Mouse (Mus musculus) liver, embryonic 16.5 days (tissue): ENCODE data around the gene Jup. TPM values are rescaled to one million over a fixed set of nuclear protein-coding genes. Genes with fewer than 3 reads are reported as not detected.

Experiments used
- ATAC-seq: fragments of 200-750 bp; cut with Nextera tagmentation; 2 replicates; pipeline ENCODE4 v1.8.0; 2017; ENCODE audit warnings: low read depth, mild to moderate bottlenecking, moderate number of reproducible peaks, moderate library complexity
- H3K27ac ChIP-seq: fragments of 300-500 bp; sonication (generic); 2 replicates; pipeline ENCODE4 v1.5.1; 2014; ENCODE audit warnings: mild to moderate bottlenecking, low read length
- H3K27me3 ChIP-seq: fragments of 300-500 bp; sonication (generic); 2 replicates; pipeline ENCODE4 v1.6.1; 2014; ENCODE audit warnings: low read depth, low read length, mixed read lengths; ENCODE audit not compliant: control insufficient read depth, insufficient read depth
- H3K36me3 ChIP-seq: fragments of 300-500 bp; sonication (generic); 2 replicates; pipeline ENCODE4 v1.6.1; 2014; ENCODE audit warnings: mild to moderate bottlenecking; ENCODE audit not compliant: control insufficient read depth, insufficient read depth
- H3K4me1 ChIP-seq: fragments of 300-500 bp; sonication (generic); 2 replicates; pipeline ENCODE4 v1.6.1; 2014; ENCODE audit warnings: low read depth, low read length, mixed read lengths; ENCODE audit not compliant: control insufficient read depth
- H3K4me2 ChIP-seq: fragments of 300-500 bp; sonication (generic); 2 replicates; pipeline ENCODE4 v1.6.1; 2014; ENCODE audit warnings: low read depth, low read length, mixed read lengths
- H3K4me3 ChIP-seq: fragments of 300-500 bp; sonication (generic); 2 replicates; pipeline ENCODE4 v1.5.1; 2014; ENCODE audit warnings: low read depth, mild to moderate bottlenecking, low read length
- H3K9ac ChIP-seq: fragments of 300-500 bp; sonication (generic); 2 replicates; pipeline ENCODE4 v1.6.1; 2014; ENCODE audit warnings: low read depth, low read length
- H3K9me3 ChIP-seq: fragments of 300-500 bp; sonication (generic); replicated peaks from 2 replicates; pipeline ENCODE4 v1.6.1; 2016; ENCODE audit warnings: low read length; ENCODE audit not compliant: control insufficient read depth
- WGBS: fragments of 180-500 bp; shearing (Covaris S2); extraction: QIAGEN DNeasy Blood & Tissue Kit; methylation state at CpG from one replicate; pipeline ENCODE4 v1.1.7; 2014; ENCODE audit not compliant: insufficient replicate concordance; 5-methylcytosine and 5-hydroxymethylcytosine counted together
- polyA plus RNA-seq: library from polyadenylated mRNA; unstranded; fragments of >200 nt; fragmentation: Nextera tagmentation; extraction: Ambion mirVana; gene quantifications from 2 replicates; pipeline ENCODE4 v1.2.1, GENCODE M21; 2015

Gene Jup
- polyA plus RNA-seq, 1 experiment from 2014 or later = 17.7 TPM

GRCm38 (mm10) chr11:100395200-100395599 lies 2.4 kb downstream of the Jup start:
- no peak for ATAC-seq
- H3K4me2 ChIP-seq = peak overlapping the region; percentile 57; the same call in 1 of the 2 replicates
- no peak overlapping the region for H3K27ac ChIP-seq
- H3K27me3 ChIP-seq = peaks cover 11% of the 10 kb centered on the region
- H3K9me3 ChIP-seq = no peaks in the 10 kb centered on the region
- no peaks in the 10 kb centered on the region for H3K36me3 ChIP-seq
- H3K9ac ChIP-seq = no peak overlapping the region
- H3K4me1 ChIP-seq = peaks cover 34% of the 10 kb centered on the region
- H3K4me3 ChIP-seq = no peak overlapping the region; the same call in 1 of the 2 replicates
- 11% methylated on average over 11 of the region's 11 CpGs for WGBS

DNA sequence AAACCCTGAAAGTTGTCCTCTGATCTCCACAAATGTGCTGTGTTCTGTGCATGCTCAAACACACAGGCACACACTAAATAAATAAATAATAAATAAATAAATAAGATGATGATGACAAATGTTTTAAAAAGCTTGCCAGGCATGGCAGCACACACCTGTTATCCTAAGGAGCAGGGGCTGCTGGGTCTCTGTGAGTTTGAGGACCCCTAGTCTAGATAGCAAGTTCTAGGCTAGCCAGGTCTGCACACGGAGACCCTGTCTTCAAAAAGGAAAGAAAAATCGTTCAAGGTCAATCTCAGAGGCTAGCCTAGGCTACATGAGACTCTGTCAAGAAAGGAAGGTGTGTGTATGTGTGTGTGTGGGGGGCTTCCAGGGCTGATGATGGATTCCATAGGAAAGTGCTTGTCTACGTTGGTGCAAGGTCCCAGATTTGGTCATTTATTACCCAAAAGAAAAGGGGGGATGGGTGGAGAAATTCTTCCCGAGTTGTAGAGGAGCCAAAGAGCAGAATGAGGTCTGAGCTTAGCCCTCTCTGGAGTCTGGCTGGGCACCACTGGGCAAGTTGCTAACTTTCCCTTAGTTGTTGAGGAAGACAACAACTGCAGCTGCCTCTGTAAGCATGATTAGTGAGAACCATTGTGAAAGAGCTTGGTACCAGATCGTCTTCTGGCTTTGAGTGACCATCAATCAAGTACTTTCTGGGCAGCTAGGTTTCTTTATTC lies 3.0 kb downstream of the Jup start:
- Histone ChIP-seq H3K4me3 (no peak overlapping the region), H3K9me3 (no peaks in the 10 kb centered on the region), H3K9ac (no peak overlapping the region), H3K27ac (no peak overlapping the region), H3K4me1 (peaks cover 39% of the 10 kb centered on the region), H3K36me3 (no peaks in the 10 kb centered on the region), H3K27me3 (peaks cover 11% of the 10 kb centered on the region), H3K4me2 (0 out of 2 replicates have a peak overlapping the region, but pooled peaks have one; percentile 57)
- ATAC-seq = no peak
- 33% methylated on average over 5 of the region's 5 CpGs for WGBS

DNA sequence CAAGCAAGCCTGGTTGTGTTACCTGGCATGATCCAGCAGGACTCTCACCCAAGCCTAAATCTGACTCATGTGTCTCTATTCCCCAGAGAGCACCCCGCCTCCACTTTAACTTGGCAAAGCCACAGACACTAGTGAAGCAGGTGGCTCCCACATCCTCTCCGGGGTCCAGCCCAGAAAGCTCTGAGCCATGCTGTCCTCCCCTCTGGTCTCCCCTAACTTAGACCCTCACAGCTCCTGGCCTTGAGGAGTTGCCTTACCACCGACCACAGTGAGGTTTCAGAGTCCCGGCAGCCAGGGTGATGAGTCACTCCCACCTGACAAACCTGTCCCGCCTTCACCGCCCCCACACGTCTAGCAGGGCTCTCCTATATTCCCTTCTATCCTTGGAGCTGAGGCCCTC lies 3.8 kb downstream of the Jup start:
- no peak overlapping the region for H3K27ac ChIP-seq
- no peak overlapping the region for H3K4me2 ChIP-seq
- no peaks in the 10 kb centered on the region for H3K9me3 ChIP-seq
- H3K27me3 ChIP-seq = peaks cover 11% of the 10 kb centered on the region
- no peak overlapping the region for H3K4me3 ChIP-seq
- H3K4me1 ChIP-seq = peaks cover 42% of the 10 kb centered on the region
- H3K9ac ChIP-seq = no peak overlapping the region
- ATAC-seq = no peak
- WGBS = 44% methylated on average over 7 of the region's 7 CpGs
- H3K36me3 ChIP-seq = no peaks in the 10 kb centered on the region

GRCm38 (mm10) chr11:100392958-100393357 lies 4.6 kb downstream of the Jup start:
- Histone ChIP-seq H3K9ac (no peak overlapping the region), H3K27ac (no peak overlapping the region), H3K4me2 (no peak overlapping the region), H3K4me3 (no peak overlapping the region), H3K27me3 (peaks cover 11% of the 10 kb centered on the region), H3K4me1 (peaks cover 49% of the 10 kb centered on the region), H3K36me3 (no peaks in the 10 kb centered on the region), H3K9me3 (no peaks in the 10 kb centered on the region)
- WGBS = 52% methylated on average over 5 of the region's 5 CpGs
- ATAC-seq = no peak

DNA sequence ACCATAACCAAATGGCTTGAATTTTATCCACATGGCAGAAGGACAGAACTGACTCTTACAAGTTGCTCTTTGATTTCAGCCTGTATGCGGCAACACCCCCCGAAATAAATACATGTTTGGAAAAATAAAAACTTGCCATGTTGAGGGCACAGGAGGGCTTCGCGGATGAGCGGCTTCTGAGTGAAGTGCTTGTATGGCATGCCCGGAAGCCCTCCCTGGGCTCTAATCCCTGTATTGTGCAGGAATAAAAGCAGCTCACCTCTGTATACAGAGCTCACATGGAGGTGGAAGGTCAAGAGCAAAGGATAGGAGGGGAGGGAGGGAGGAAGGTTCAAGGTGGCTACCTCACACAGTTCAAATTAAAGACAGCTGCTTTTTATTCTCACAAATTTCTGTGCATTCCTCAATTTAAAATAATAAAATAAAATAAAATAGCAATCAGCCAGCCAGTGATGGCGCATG lies 5.6 kb downstream of the Jup start:
- Histone ChIP-seq H3K9ac (no peak overlapping the region), H3K27ac (no peak overlapping the region), H3K4me3 (no peak overlapping the region), H3K27me3 (peaks cover 8% of the 10 kb centered on the region), H3K36me3 (no peaks in the 10 kb centered on the region), H3K4me1 (peaks cover 50% of the 10 kb centered on the region), H3K4me2 (no peak overlapping the region), H3K9me3 (no peaks in the 10 kb centered on the region)
- WGBS = 83% methylated on average over 7 of the region's 7 CpGs
- no peak for ATAC-seq

DNA sequence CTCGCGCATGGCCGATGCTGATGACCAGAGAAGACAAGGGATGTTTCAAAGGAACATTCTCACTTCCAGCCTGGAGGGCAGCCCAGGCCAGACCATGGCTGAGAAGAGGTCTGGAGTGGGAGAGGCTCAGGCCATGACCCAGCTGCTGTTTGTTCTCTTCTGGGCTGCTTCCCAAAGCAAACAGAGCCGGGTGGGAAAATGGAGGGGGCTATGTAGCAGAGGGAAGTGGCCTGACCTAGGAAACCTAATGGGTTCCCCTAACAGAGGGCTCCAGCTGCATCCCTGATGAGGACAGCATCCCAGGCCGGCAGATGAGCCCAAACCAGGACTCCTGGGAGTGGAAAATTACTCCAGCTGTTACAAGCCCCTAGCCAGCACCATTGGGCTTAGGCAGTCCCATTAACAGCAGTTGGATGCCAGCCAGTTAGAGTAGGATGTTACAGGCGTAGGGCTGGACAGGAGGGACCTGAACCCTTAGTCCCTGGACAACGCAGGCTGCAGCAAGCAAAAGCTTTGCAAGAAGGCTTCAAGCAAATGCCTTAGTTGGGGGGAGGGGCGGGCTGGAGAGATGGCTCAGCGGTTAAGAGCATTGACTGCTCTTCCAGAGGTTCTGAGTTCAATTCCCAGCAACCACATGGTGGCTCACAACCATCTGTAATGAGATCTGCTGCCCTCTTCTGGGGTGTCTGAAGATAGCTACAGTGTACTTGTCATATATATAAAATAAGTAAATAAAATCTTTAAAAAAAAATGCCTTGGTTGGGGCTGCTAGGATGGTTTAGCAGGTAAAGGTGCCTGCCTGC lies 6.3 kb downstream of the Jup start:
- no peak overlapping the region for H3K4me3 ChIP-seq
- H3K9me3 ChIP-seq = no peaks in the 10 kb centered on the region
- 54% methylated on average over 9 of the region's 9 CpGs for WGBS
- peaks cover 48% of the 10 kb centered on the region for H3K4me1 ChIP-seq
- ATAC-seq = peak; percentile 79
- peaks cover 2% of the 10 kb centered on the region; the same call in 1 of the 2 replicates for H3K27me3 ChIP-seq
- H3K9ac ChIP-seq = no peak overlapping the region
- no peak overlapping the region for H3K4me2 ChIP-seq
- H3K36me3 ChIP-seq = no peaks in the 10 kb centered on the region
- no peak overlapping the region for H3K27ac ChIP-seq

- H3K36me3 ChIP-seq = no peaks in the 10 kb centered on the region
- 57% methylated on average over 8 of the region's 8 CpGs for WGBS
- peaks cover 39% of the 10 kb centered on the region for H3K4me1 ChIP-seq
- no peak overlapping the region for H3K9ac ChIP-seq
- H3K4me2 ChIP-seq = no peak overlapping the region
- no peaks in the 10 kb centered on the region for H3K9me3 ChIP-seq
- no peak overlapping the region for H3K4me3 ChIP-seq
- no peak overlapping the region for H3K27ac ChIP-seq
- no peaks in the 10 kb centered on the region; the same call in 1 of the 2 replicates for H3K27me3 ChIP-seq
- no peak for ATAC-seq
These were observed 7.6 kb downstream of the Jup start for GRCm38 (mm10) chr11:100389931-100390445.

- no peaks in the 10 kb centered on the region for H3K36me3 ChIP-seq
- H3K9me3 ChIP-seq = no peaks in the 10 kb centered on the region
- H3K27me3 ChIP-seq = no peaks in the 10 kb centered on the region
- H3K4me2 ChIP-seq = no peak overlapping the region
- H3K9ac ChIP-seq = no peak overlapping the region
- H3K4me1 ChIP-seq = peaks cover 26% of the 10 kb centered on the region
- WGBS = 64% methylated on average over 6 of the region's 6 CpGs
- ATAC-seq = 0 out of 2 replicates have a peak, but pooled peaks have one; percentile 28
- no peak overlapping the region for H3K4me3 ChIP-seq
- H3K27ac ChIP-seq = no peak overlapping the region
These were observed 9.0 kb downstream of the Jup start for GRCm38 (mm10) chr11:100388588-100388987.
